Mouse (Mus musculus) intestine, embryonic 16.5 days (tissue): Measurements from ENCODE around the gene Llgl2. TPM values are rescaled to one million over a fixed set of nuclear protein-coding genes. Genes with fewer than 3 reads are reported as not detected.

Source experiments
- ATAC-seq: fragments of 200-750 bp; cut with Nextera tagmentation; 2 replicates; pipeline ENCODE4 v1.8.0; 2017; ENCODE audit warnings: moderate TSS enrichment, moderate library complexity
- H3K27ac ChIP-seq: fragments of 300-500 bp; sonication (generic); 2 replicates; pipeline ENCODE4 v1.5.1; 2014; ENCODE audit warnings: mild to moderate bottlenecking, low read length
- H3K27me3 ChIP-seq: fragments of 300-500 bp; sonication (generic); replicated peaks from 2 replicates; pipeline ENCODE4 v1.6.1; 2014; ENCODE audit warnings: low read length, control low read depth, mixed read lengths; ENCODE audit not compliant: control insufficient read depth, insufficient read depth
- H3K36me3 ChIP-seq: fragments of 300-500 bp; sonication (generic); 2 replicates; pipeline ENCODE4 v1.6.1; 2014; ENCODE audit warnings: low read length, control low read depth; ENCODE audit not compliant: control insufficient read depth, insufficient read depth
- H3K4me1 ChIP-seq: fragments of 300-500 bp; sonication (generic); 2 replicates; pipeline ENCODE4 v1.6.1; 2014; ENCODE audit warnings: low read length, control low read depth, mixed read lengths; ENCODE audit not compliant: control insufficient read depth, insufficient read depth
- H3K4me2 ChIP-seq: fragments of 300-500 bp; sonication (generic); 2 replicates; pipeline ENCODE4 v1.6.1; 2014; ENCODE audit warnings: low read depth, low read length, control low read depth
- H3K4me3 ChIP-seq: fragments of 300-500 bp; sonication (generic); 2 replicates; pipeline ENCODE4 v1.5.1; 2014; ENCODE audit warnings: mild to moderate bottlenecking, low read length
- H3K9ac ChIP-seq: fragments of 300-500 bp; sonication (generic); 2 replicates; pipeline ENCODE4 v1.6.1; 2014; ENCODE audit warnings: low read depth, low read length
- H3K9me3 ChIP-seq: fragments of 300-500 bp; sonication (generic); 2 replicates; pipeline ENCODE4 v1.6.1; 2016; ENCODE audit warnings: low read length, control low read depth; ENCODE audit not compliant: control insufficient read depth
- WGBS: fragments of 180-500 bp; shearing (Covaris S2); extraction: QIAGEN DNeasy Blood & Tissue Kit; methylation state at CpG from one replicate; pipeline ENCODE4 v1.1.7; 2014; 5-methylcytosine and 5-hydroxymethylcytosine counted together
- polyA plus RNA-seq: library from polyadenylated mRNA; unstranded; fragments of >200 nt; fragmentation: Nextera tagmentation; extraction: Ambion mirVana; gene quantifications from 2 replicates; pipeline ENCODE4 v1.2.1, GENCODE M21; 2015

The Llgl2 gene
- polyA plus RNA-seq, 1 experiment from 2014 or later = 102 TPM

- H3K4me3 ChIP-seq = no peak overlapping the region
- H3K27me3 ChIP-seq = no peaks in the 10 kb centered on the region
- H3K4me1 ChIP-seq = peaks cover 46% of the 10 kb centered on the region
- no peaks in the 10 kb centered on the region for H3K9me3 ChIP-seq
- H3K4me2 ChIP-seq = no peak overlapping the region
- no peak for ATAC-seq
- H3K36me3 ChIP-seq = peaks cover 22% of the 10 kb centered on the region
- WGBS = 77% methylated on average over 11 of the region's 11 CpGs
- H3K9ac ChIP-seq = peak overlapping the region; percentile 19; the same call in 1 of the 2 replicates
- H3K27ac ChIP-seq = no peak overlapping the region; the same call in 1 of the 2 replicates
Observed at GRCm38 (mm10) chr11:115807971-115808370, 15.9 kb upstream of the Llgl2 start.

GRCm38 (mm10) chr11:115808696-115809310 lies 15.0 kb upstream of the Llgl2 start:
- peak overlapping the region; percentile 75 for H3K27ac ChIP-seq
- 29% methylated on average over 10 of the region's 10 CpGs for WGBS
- H3K36me3 ChIP-seq = peaks cover 17% of the 10 kb centered on the region
- no peak overlapping the region for H3K4me3 ChIP-seq
- peak overlapping the region; percentile 90 for H3K4me2 ChIP-seq
- no peaks in the 10 kb centered on the region for H3K27me3 ChIP-seq
- H3K9ac ChIP-seq = peak overlapping the region; percentile 50; the same call in 1 of the 2 replicates
- peaks cover 46% of the 10 kb centered on the region for H3K4me1 ChIP-seq
- no peak for ATAC-seq
- no peaks in the 10 kb centered on the region for H3K9me3 ChIP-seq

DNA sequence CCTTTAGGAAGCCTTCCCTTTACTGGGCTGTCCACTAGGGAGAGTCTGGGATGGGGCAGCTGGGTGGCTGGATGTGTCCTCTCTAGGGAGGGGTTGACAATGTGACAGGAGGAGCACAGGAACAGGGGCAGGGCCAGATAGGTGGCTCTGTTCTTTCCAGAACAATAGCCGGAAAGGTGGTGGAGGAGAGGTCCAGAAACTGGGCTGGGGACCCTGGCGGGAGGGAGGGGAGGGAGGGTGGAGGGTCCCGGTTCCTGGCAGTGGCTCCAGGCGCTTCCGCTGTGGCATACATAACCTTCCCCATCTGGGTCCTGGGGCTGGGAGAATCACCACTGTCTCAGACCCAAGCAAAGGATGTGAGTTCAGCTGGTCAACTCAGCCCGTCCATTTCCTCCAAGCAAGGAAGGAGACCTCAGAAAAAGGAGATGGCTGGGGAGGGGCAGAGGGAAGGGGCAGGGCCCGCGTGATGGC lies 14.5 kb upstream of the Llgl2 start:
- peaks cover 16% of the 10 kb centered on the region for H3K36me3 ChIP-seq
- H3K4me2 ChIP-seq = peak overlapping the region; percentile 90
- no peak overlapping the region for H3K4me3 ChIP-seq
- H3K9me3 ChIP-seq = no peaks in the 10 kb centered on the region
- peak overlapping the region; percentile 50; the same call in 1 of the 2 replicates for H3K9ac ChIP-seq
- WGBS = 53% methylated on average over 8 of the region's 8 CpGs
- ATAC-seq = no peak
- peak overlapping the region; percentile 75 for H3K27ac ChIP-seq
- peaks cover 48% of the 10 kb centered on the region for H3K4me1 ChIP-seq
- no peaks in the 10 kb centered on the region for H3K27me3 ChIP-seq

GRCm38 (mm10) chr11:115810377-115810776 lies 13.5 kb upstream of the Llgl2 start:
- Histone ChIP-seq H3K27ac (peak overlapping the region; percentile 75), H3K36me3 (peaks cover 7% of the 10 kb centered on the region; the same call in 1 of the 2 replicates), H3K9ac (peak overlapping the region; percentile 95), H3K4me3 (peak overlapping the region; percentile 97), H3K4me2 (peak overlapping the region; percentile 90), H3K27me3 (no peaks in the 10 kb centered on the region), H3K9me3 (no peaks in the 10 kb centered on the region), H3K4me1 (peaks cover 52% of the 10 kb centered on the region)
- ATAC-seq = no peak
- WGBS = 59% methylated on average over 14 of the region's 14 CpGs

- Histone ChIP-seq H3K4me3 (peak overlapping the region; percentile 97), H3K27ac (no peak overlapping the region), H3K27me3 (no peaks in the 10 kb centered on the region), H3K4me1 (peaks cover 61% of the 10 kb centered on the region), H3K4me2 (peak overlapping the region; percentile 90), H3K9ac (peak overlapping the region; percentile 95), H3K36me3 (peaks cover 4% of the 10 kb centered on the region; the same call in 1 of the 2 replicates), H3K9me3 (no peaks in the 10 kb centered on the region)
- 72% methylated on average over 20 of the region's 20 CpGs for WGBS
- no peak for ATAC-seq
Observed at GRCm38 (mm10) chr11:115811381-115812093, 12.3 kb upstream of the Llgl2 start.

DNA sequence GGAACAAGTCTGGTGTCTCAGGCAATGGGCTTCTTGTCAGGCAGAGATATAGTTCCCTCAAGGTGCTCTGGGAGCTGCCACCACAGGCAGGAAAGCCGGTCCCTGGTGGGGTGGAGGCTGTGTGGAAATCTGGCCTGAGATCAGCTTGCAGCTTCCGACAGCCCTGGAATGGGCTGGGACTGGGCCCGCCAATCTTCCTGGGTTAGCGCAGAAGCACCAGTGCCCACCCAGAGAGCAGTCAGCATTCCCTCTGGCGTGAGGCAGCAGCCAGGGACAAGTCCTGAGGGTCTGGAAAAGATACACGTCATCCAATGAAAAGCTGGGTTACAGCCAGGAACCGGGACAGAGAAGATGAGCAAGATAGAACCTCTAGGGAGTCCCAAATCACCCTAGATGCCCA lies 11.8 kb upstream of the Llgl2 start:
- WGBS = 38% methylated on average over 7 of the region's 7 CpGs
- Histone ChIP-seq H3K27ac (no peak overlapping the region), H3K9ac (peak overlapping the region; percentile 95), H3K36me3 (no peaks in the 10 kb centered on the region; the same call in 1 of the 2 replicates), H3K4me3 (peak overlapping the region; percentile 97), H3K4me1 (peaks cover 61% of the 10 kb centered on the region), H3K27me3 (no peaks in the 10 kb centered on the region), H3K9me3 (no peaks in the 10 kb centered on the region), H3K4me2 (peak overlapping the region; percentile 90)
- no peak for ATAC-seq

GRCm38 (mm10) chr11:115812533-115813420 lies 11.1 kb upstream of the Llgl2 start:
- Histone ChIP-seq H3K4me2 (peak overlapping the region; percentile 90), H3K4me1 (peaks cover 61% of the 10 kb centered on the region), H3K36me3 (no peaks in the 10 kb centered on the region), H3K9ac (peak overlapping the region; percentile 95), H3K27ac (peak overlapping the region; percentile 83), H3K9me3 (no peaks in the 10 kb centered on the region), H3K27me3 (no peaks in the 10 kb centered on the region), H3K4me3 (peak overlapping the region; percentile 97)
- no peak; the same call in 1 of the 2 replicates for ATAC-seq
- WGBS = 4% methylated on average over 28 of the region's 28 CpGs

- Histone ChIP-seq H3K4me2 (peak within 1 kb of the TSS; percentile 90), H3K9me3 (no peaks in the 10 kb centered on the region), H3K36me3 (no peaks in the 10 kb centered on the region), H3K27ac (peak within 1 kb of the TSS; percentile 83), H3K4me3 (peak within 1 kb of the TSS; percentile 97), H3K9ac (peak within 1 kb of the TSS; percentile 95), H3K4me1 (peaks cover 53% of the 10 kb centered on the region), H3K27me3 (no peaks in the 10 kb centered on the region)
- WGBS = under 1% methylated on average over 42 of the region's 44 CpGs
- peak; percentile 90 for ATAC-seq
Observed at GRCm38 (mm10) chr11:115813507-115814296, 10.1 kb upstream of the Llgl2 start, which contains the start of gene Caskin2. Gene Caskin2, minus strand, starts transcription at chr11:115813639.
